Mouse (Mus musculus) CH12.LX (cell line): ENCODE measurements at regions not wholly inside any gene's neighbourhood (a gene's known extent, or its start where the extent isn't known, plus 50 kb on each side); places are given as distances from the start of the nearest gene placed in this dataset.

Experiments used
- DNase-seq: peaks from one replicate; pipeline ENCODE4 v3.0.0-alpha.2; 2013; ENCODE audit errors: extremely low read depth
- H3K27ac ChIP-seq: 2 replicates; pipeline ENCODE4 v1.5.1; 2012; ENCODE audit warnings: low read depth, mild to moderate bottlenecking, control low read depth, moderate library complexity; ENCODE audit not compliant: insufficient read depth
- H3K27me3 ChIP-seq: replicated peaks from 2 replicates; pipeline ENCODE3; 2012; ENCODE audit warnings: inconsistent platforms
- H3K36me3 ChIP-seq, 2 experiments: replicated peaks in 1 of 2; 2 replicates each; pipeline versions ENCODE3 to v1.6.1; 2012; ENCODE audit warnings: inconsistent platforms in 1 of 2, low read length in 1 of 2, mild to moderate bottlenecking in 1 of 2, mixed read lengths in 1 of 2, moderate library complexity in 1 of 2; ENCODE audit not compliant: control insufficient read depth in 1 of 2, insufficient read depth in 1 of 2
- H3K4me1 ChIP-seq, 2 experiments: 2 replicates each; pipeline ENCODE4 v1.6.1; 2012; ENCODE audit warnings: inconsistent platforms in 1 of 2, moderate library complexity in 1 of 2; ENCODE audit not compliant: insufficient read depth in 2 of 2, control insufficient read depth in 1 of 2
- H3K4me2 ChIP-seq: 2 replicates; pipeline ENCODE4 v1.6.1; 2012; ENCODE audit warnings: low read depth, mild to moderate bottlenecking, control low read depth; ENCODE audit not compliant: poor library complexity, insufficient read depth, severe bottlenecking
- H3K4me3 ChIP-seq, 3 experiments: fragments of 150-350 bp in 1 of 3; sonication (generic) in 1 of 3; replicated peaks in 1 of 3; 2 replicates each; pipeline versions ENCODE3 to v1.5.1; 2011 to 2012; ENCODE audit warnings: low read depth in 2 of 3, low read length in 2 of 3, mild to moderate bottlenecking in 2 of 3, moderate library complexity in 2 of 3, control low read depth in 1 of 3, improper control_type of control experiment in 1 of 3, inconsistent platforms in 1 of 3, mixed read lengths in 1 of 3; ENCODE audit not compliant: poor library complexity in 1 of 3
- H3K79me2 ChIP-seq: replicated peaks from 2 replicates; pipeline ENCODE4 v1.6.1; 2012; ENCODE audit warnings: mild to moderate bottlenecking, moderate library complexity; ENCODE audit not compliant: control insufficient read depth, poor library complexity, insufficient read depth, severe bottlenecking; ENCODE audit errors: extremely low read depth
- H3K9ac ChIP-seq: 2 replicates; pipeline ENCODE4 v1.6.1; 2012; ENCODE audit warnings: low read depth, mild to moderate bottlenecking, control low read depth, moderate library complexity; ENCODE audit not compliant: insufficient read depth
- H3K9me3 ChIP-seq: replicated peaks from 2 replicates; pipeline ENCODE3; 2012; ENCODE audit warnings: low read length, inconsistent platforms, mixed read lengths
- BHLHE40 ChIP-seq: IDR thresholded peaks from 2 replicates; pipeline ENCODE4 v1.6.1; 2011; ENCODE audit warnings: mild to moderate bottlenecking, low read depth, low read length, improper control_type of control experiment
- E2F4 ChIP-seq: IDR thresholded peaks from 2 replicates; pipeline ENCODE4 v1.6.1; 2011; ENCODE audit warnings: low read depth, low read length, improper control_type of control experiment; ENCODE audit not compliant: insufficient replicate concordance
- ELF1 ChIP-seq: IDR thresholded peaks from 2 replicates; pipeline ENCODE4 v1.6.1; 2014; ENCODE audit warnings: low read depth, mild to moderate bottlenecking, inconsistent platforms, low read length, improper control_type of control experiment
- ETS1 ChIP-seq: conservative IDR thresholded peaks from 2 replicates; pipeline ENCODE4 v1.6.1; 2012; ENCODE audit warnings: low read depth, mild to moderate bottlenecking, inconsistent platforms, low read length, improper control_type of control experiment, moderate library complexity
- GABPA ChIP-seq: IDR thresholded peaks from 2 replicates; pipeline ENCODE4 v1.6.1; 2012; ENCODE audit warnings: low read depth, low read length, improper control_type of control experiment, inconsistent platforms; ENCODE audit not compliant: insufficient replicate concordance
- HCFC1 ChIP-seq: IDR thresholded peaks from 2 replicates; pipeline ENCODE4 v1.6.1; 2012; ENCODE audit warnings: low read depth, mild to moderate bottlenecking, inconsistent platforms, low read length, improper control_type of control experiment
- IRF4 ChIP-seq: IDR thresholded peaks from 2 replicates; pipeline ENCODE4 v1.6.1; 2014; ENCODE audit warnings: low read depth, mild to moderate bottlenecking, inconsistent platforms, low read length, improper control_type of control experiment
- JUND ChIP-seq: conservative IDR thresholded peaks from 2 replicates; pipeline ENCODE4 v1.6.1; 2011; ENCODE audit warnings: low read depth, low read length, improper control_type of control experiment
- KAT2A ChIP-seq: IDR thresholded peaks from 2 replicates; pipeline ENCODE4 v1.6.1; 2012; ENCODE audit warnings: low read length, improper control_type of control experiment, inconsistent platforms; ENCODE audit not compliant: insufficient replicate concordance
- MAFK ChIP-seq: IDR thresholded peaks from 2 replicates; pipeline ENCODE4 v1.6.1; 2011; ENCODE audit warnings: low read length, improper control_type of control experiment; ENCODE audit not compliant: insufficient replicate concordance
- MAX ChIP-seq: IDR thresholded peaks from 2 replicates; pipeline ENCODE4 v1.6.1; 2011; ENCODE audit warnings: low read length, improper control_type of control experiment
- MYC ChIP-seq: IDR thresholded peaks from 2 replicates; pipeline ENCODE4 v1.6.1; 2011; ENCODE audit warnings: low read depth, mild to moderate bottlenecking, improper control_type of control experiment, low read length
- NELFE ChIP-seq: IDR thresholded peaks from 2 replicates; pipeline ENCODE4 v1.6.1; 2011; ENCODE audit warnings: low read depth, low read length, improper control_type of control experiment
- NRF1 ChIP-seq: IDR thresholded peaks from 2 replicates; pipeline ENCODE4 v1.6.1; 2014; ENCODE audit warnings: low read depth, mild to moderate bottlenecking, inconsistent platforms, low read length, improper control_type of control experiment, moderate library complexity
- POLR2A ChIP-seq: IDR thresholded peaks from 2 replicates; pipeline ENCODE4 v1.6.1; 2011; ENCODE audit warnings: low read depth, mild to moderate bottlenecking, improper control_type of control experiment, low read length
- RCOR1 ChIP-seq: conservative IDR thresholded peaks from 2 replicates; pipeline ENCODE4 v1.6.1; 2012; ENCODE audit warnings: low read depth, mild to moderate bottlenecking, inconsistent platforms, low read length, improper control_type of control experiment
- TCF12 ChIP-seq: IDR thresholded peaks from 2 replicates; pipeline ENCODE4 v1.6.1; 2014; ENCODE audit warnings: low read depth, mild to moderate bottlenecking, inconsistent platforms, low read length, improper control_type of control experiment
- USF1 ChIP-seq: IDR thresholded peaks from 2 replicates; pipeline ENCODE4 v1.6.1; 2014; ENCODE audit warnings: low read depth, mild to moderate bottlenecking, inconsistent platforms, low read length, improper control_type of control experiment
- ZC3H11A ChIP-seq: IDR thresholded peaks from 2 replicates; pipeline ENCODE4 v1.6.1; 2012; ENCODE audit warnings: low read depth, mild to moderate bottlenecking, inconsistent platforms, low read length, improper control_type of control experiment
- dilution Hi-C: fragments of 300-500 bp; cut with MboI; formaldehyde crosslinking; loops from 2 replicates; pipeline ENCODE4 v1.14.3; 2020; ENCODE audit warnings: low sequenced_read_pairs; ENCODE audit not compliant: extremely low pct_unique_long_range_greater_than_20kb, extremely low pct_ligation_motif_present
- in situ Hi-C: fragments of 300-500 bp; cut with MboI; formaldehyde crosslinking; loops from 3 replicates; pipeline ENCODE4 v1.14.3; 2019; ENCODE audit warnings: low sequenced_read_pairs, low pct_ligation_motif_present, low pct_unique_long_range_greater_than_20kb, mixed read lengths

GRCm38 (mm10) chr4:97121952-97122351 lies 61.0 kb downstream of the Gm10192 start:
- peaks cover 43% of the 10 kb centered on the region for H3K9me3 ChIP-seq
- H3K4me3 ChIP-seq: no peak overlapping the region
- dilution Hi-C loops (no loop called here), in situ Hi-C loops (no loop called here)
- no peak overlapping the region for H3K4me2 ChIP-seq
- DNase-seq: no peak
- H3K36me3 ChIP-seq: no peaks in the 10 kb centered on the region
- H3K27ac ChIP-seq: no peak overlapping the region
- no peaks in the 10 kb centered on the region for H3K79me2 ChIP-seq
- TF ChIP-seq BHLHE40 (no peak), KAT2A (no peak), NELFE (no peak), JUND (no peak), E2F4 (no peak), MAX (no peak), RCOR1 (no peak), HCFC1 (no peak), IRF4 (no peak), POLR2A (no peak), GABPA (no peak), NRF1 (no peak), ZC3H11A (no peak), ETS1 (no peak)
- H3K4me1 ChIP-seq: no peaks in the 10 kb centered on the region
- no peaks in the 10 kb centered on the region for H3K27me3 ChIP-seq
- no peak overlapping the region for H3K9ac ChIP-seq

- no peak overlapping the region for H3K9ac ChIP-seq
- peaks cover 49% of the 10 kb centered on the region for H3K9me3 ChIP-seq
- no peaks in the 10 kb centered on the region for H3K79me2 ChIP-seq
- H3K27me3 ChIP-seq: no peaks in the 10 kb centered on the region
- H3K4me1 ChIP-seq: no peaks in the 10 kb centered on the region
- dilution Hi-C loops: no loop called here
- in situ Hi-C loops: no loop called here
- no peak overlapping the region for H3K27ac ChIP-seq
- no peak overlapping the region for H3K4me2 ChIP-seq
- no peak overlapping the region for H3K4me3 ChIP-seq
- TF ChIP-seq USF1: no peak
- no peak for TF ChIP-seq GABPA
- no peak for TF ChIP-seq TCF12
- no peak for TF ChIP-seq MYC
- TF ChIP-seq MAFK: no peak
- no peak for TF ChIP-seq ELF1
- DNase-seq: no peak
- no peaks in the 10 kb centered on the region for H3K36me3 ChIP-seq
These were observed 63.5 kb downstream of the Gm10192 start for GRCm38 (mm10) chr4:97119459-97119858.
